Mouse (Mus musculus): ENCODE results near the gene C130026I21Rik. TPM values are rescaled to one million over a fixed set of nuclear protein-coding genes. Genes with fewer than 3 reads are reported as not detected.
"Not testable (repeated sequence)": the region's sequence is repeated elsewhere in the genome, so short reads cannot be mapped to it uniquely, and the experiment has no call there.

The C130026I21Rik gene
- polyA plus RNA-seq, 1 experiment from 2014 or later = 0.33 TPM

GRCm38 (mm10) chr1:85111572-85111971, 158.8 kb downstream of the C130026I21Rik start:
- not testable (repeated sequence) for DNase-seq (ENCODE audit: low spot score)

GRCm38 (mm10) chr1:85110876-85111275, 159.5 kb downstream of the C130026I21Rik start:
- not testable (repeated sequence) for DNase-seq (ENCODE audit: low spot score); H3K27ac ChIP-seq; H3K27me3 ChIP-seq (ENCODE audit: control insufficient read depth, insufficient read depth, low read length); H3K4me1 ChIP-seq (replicated peaks; ENCODE audit: control insufficient read depth, insufficient read depth, low read length); H3K9me3 ChIP-seq (ENCODE audit: control insufficient read depth, low read length); H3K4me3 ChIP-seq (replicated peaks; ENCODE audit: low read length); H3K9ac ChIP-seq; H3K36me3 ChIP-seq (replicated peaks; ENCODE audit: control insufficient read depth, insufficient read depth); H3K4me2 ChIP-seq (replicated peaks); ATAC-seq (ENCODE audit: low FRiP score)
- WGBS = 79% methylated on average over 2 of the region's 3 CpGs

More at GRCm38 (mm10) chr1:85111572-85111971, 158.8 kb downstream of the C130026I21Rik start:
- 72% methylated on average over 9 of the region's 10 CpGs for WGBS
- H3K36me3 ChIP-seq (replicated peaks; ENCODE audit: control insufficient read depth, insufficient read depth); H3K9ac ChIP-seq; H3K4me2 ChIP-seq (replicated peaks); H3K9me3 ChIP-seq (ENCODE audit: control insufficient read depth, low read length); H3K27me3 ChIP-seq (ENCODE audit: control insufficient read depth, insufficient read depth, low read length); ATAC-seq (ENCODE audit: low FRiP score); H3K4me1 ChIP-seq (replicated peaks; ENCODE audit: control insufficient read depth, insufficient read depth, low read length); H3K4me3 ChIP-seq (replicated peaks; ENCODE audit: low read length); H3K27ac ChIP-seq: not testable (repeated sequence)

DNA sequence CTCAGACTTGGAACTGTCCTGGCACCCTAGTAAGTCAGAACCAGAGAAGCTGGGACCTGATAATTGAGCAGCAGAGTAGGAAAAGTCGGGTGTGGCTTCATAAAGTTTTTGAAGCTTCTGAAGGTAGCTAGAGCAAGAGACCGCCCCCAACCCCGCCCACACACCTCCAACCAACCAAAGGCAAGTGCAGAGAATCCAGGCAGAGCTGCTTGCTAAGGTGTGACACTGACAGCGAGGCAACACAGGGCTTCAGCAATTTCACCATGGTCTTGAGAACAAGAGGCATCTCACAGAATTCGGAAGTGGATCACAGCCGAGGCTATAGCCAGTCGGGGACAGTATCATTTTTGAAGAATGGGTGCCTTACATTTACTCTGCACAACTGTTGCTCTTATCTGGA, 160.6 kb downstream of the C130026I21Rik start, which contains the start of gene A530032D15Rik:
TSS of gene A530032D15Rik (minus strand) at position 101 of the 400 bp plus-strand sequence.
- not testable (repeated sequence) for ATAC-seq (ENCODE audit: low FRiP score); H3K9ac ChIP-seq; H3K4me2 ChIP-seq (replicated peaks); H3K27me3 ChIP-seq (ENCODE audit: control insufficient read depth, insufficient read depth, low read length); H3K4me3 ChIP-seq (replicated peaks; ENCODE audit: low read length); DNase-seq (ENCODE audit: low spot score); H3K9me3 ChIP-seq (ENCODE audit: control insufficient read depth, low read length); H3K27ac ChIP-seq; H3K4me1 ChIP-seq (replicated peaks; ENCODE audit: control insufficient read depth, insufficient read depth, low read length); H3K36me3 ChIP-seq (replicated peaks; ENCODE audit: control insufficient read depth, insufficient read depth)
- 100% methylated on average over 1 of the region's 7 CpGs for WGBS

- not testable (repeated sequence) for H3K9ac ChIP-seq; ATAC-seq (ENCODE audit: low FRiP score); H3K4me3 ChIP-seq (replicated peaks; ENCODE audit: low read length); DNase-seq (ENCODE audit: low spot score); H3K4me1 ChIP-seq (replicated peaks; ENCODE audit: control insufficient read depth, insufficient read depth, low read length); H3K4me2 ChIP-seq (replicated peaks); H3K9me3 ChIP-seq (ENCODE audit: control insufficient read depth, low read length); H3K36me3 ChIP-seq (replicated peaks; ENCODE audit: control insufficient read depth, insufficient read depth); H3K27me3 ChIP-seq (ENCODE audit: control insufficient read depth, insufficient read depth, low read length); H3K27ac ChIP-seq
- 74% methylated on average over 5 of the region's 6 CpGs for WGBS
These were observed 164.4 kb downstream of the C130026I21Rik start for GRCm38 (mm10) chr1:85106013-85106412.

DNA sequence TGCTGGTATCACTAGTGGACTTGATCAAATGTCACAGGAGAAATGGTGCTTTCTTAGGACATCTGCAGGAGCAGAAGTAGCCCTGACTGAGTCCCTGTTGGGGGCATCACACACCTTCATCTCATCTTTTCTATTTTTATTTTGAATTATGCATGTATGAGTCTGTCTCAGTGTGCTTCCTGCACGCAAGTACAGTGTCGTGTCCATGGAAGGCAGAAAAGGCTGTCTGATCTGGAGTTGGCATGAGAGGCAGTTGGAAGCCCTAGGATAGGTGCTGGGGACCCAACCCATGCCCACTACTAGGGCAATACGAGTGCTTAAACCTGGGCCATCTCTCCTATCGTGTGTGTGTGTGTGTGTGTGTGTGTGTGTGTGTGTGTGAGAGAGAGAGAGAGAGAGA, 165.0 kb downstream of the C130026I21Rik start:
- 82% methylated on average over 4 of the region's 4 CpGs for WGBS
- H3K27ac ChIP-seq = not testable (repeated sequence)

GRCm38 (mm10) chr1:85101754-85102153, 168.6 kb downstream of the C130026I21Rik start:
- not testable (repeated sequence) for H3K27me3 ChIP-seq (ENCODE audit: control insufficient read depth, insufficient read depth, low read length); DNase-seq (ENCODE audit: low spot score); H3K36me3 ChIP-seq (replicated peaks; ENCODE audit: control insufficient read depth, insufficient read depth); H3K9ac ChIP-seq; H3K27ac ChIP-seq; H3K9me3 ChIP-seq (ENCODE audit: control insufficient read depth, low read length); H3K4me2 ChIP-seq (replicated peaks); ATAC-seq (ENCODE audit: low FRiP score); H3K4me3 ChIP-seq (replicated peaks; ENCODE audit: low read length); H3K4me1 ChIP-seq (replicated peaks; ENCODE audit: control insufficient read depth, insufficient read depth, low read length)
- WGBS = 90% methylated on average over 4 of the region's 4 CpGs

More for the DNA sequence above, 165.0 kb downstream of the C130026I21Rik start:
- not testable (repeated sequence) for H3K4me3 ChIP-seq (replicated peaks; ENCODE audit: low read length); H3K4me2 ChIP-seq (replicated peaks); H3K4me1 ChIP-seq (replicated peaks; ENCODE audit: control insufficient read depth, insufficient read depth, low read length); ATAC-seq (ENCODE audit: low FRiP score); H3K9me3 ChIP-seq (ENCODE audit: control insufficient read depth, low read length); H3K36me3 ChIP-seq (replicated peaks; ENCODE audit: control insufficient read depth, insufficient read depth); H3K9ac ChIP-seq; H3K27me3 ChIP-seq (ENCODE audit: control insufficient read depth, insufficient read depth, low read length); DNase-seq (ENCODE audit: low spot score)

DNA sequence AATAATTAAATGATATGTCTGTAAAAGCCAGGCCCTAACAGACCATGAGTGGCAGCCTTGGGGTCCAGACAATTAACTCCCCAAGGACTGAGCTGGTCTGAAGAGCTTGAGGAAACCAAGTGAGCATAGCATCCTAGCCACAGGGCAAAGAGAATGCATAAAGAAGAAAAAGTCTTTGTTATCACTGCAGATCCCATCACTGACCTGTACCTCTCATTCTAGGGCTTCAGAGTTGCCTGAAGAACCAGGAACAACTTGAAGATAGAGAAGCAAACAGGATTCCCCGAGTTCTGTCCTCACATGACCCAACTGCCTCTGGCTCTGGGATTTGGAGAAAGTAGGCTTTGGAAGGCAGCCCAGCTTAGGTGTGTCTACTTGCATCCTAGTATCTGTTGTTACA, 170.5 kb downstream of the C130026I21Rik start, which contains the start of gene Gm10553:
TSS of gene Gm10553 (plus strand) at position 301 of the 400 bp plus-strand sequence.
- not testable (repeated sequence) for ATAC-seq (ENCODE audit: low FRiP score); DNase-seq (ENCODE audit: low spot score)

DNA sequence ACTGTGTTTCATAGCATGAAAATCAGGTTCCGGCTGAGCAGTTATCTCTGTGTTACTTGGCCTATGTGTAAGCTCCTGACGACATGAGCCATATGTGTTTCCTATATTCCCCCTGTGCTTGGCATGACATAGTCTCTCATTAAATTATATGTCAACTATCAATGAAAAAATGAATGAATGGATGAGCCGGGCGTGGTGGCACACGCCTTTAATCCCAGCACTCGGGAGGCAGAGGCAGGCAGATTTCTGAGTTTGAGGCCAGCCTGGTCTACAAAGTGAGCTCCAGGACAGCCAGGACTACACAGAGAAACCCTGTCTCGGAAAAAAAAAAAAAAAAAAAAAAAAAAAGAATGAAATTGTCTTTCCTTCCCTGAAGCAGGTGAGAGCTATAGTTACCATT, 171.3 kb downstream of the C130026I21Rik start:
- 86% methylated on average over 5 of the region's 7 CpGs for WGBS

More for the DNA sequence above, 170.5 kb downstream of the C130026I21Rik start, which contains the start of gene Gm10553:
- H3K9me3 ChIP-seq (ENCODE audit: control insufficient read depth, low read length); H3K4me2 ChIP-seq (replicated peaks); H3K27me3 ChIP-seq (ENCODE audit: control insufficient read depth, insufficient read depth, low read length); H3K9ac ChIP-seq; H3K4me1 ChIP-seq (replicated peaks; ENCODE audit: control insufficient read depth, insufficient read depth, low read length); H3K4me3 ChIP-seq (replicated peaks; ENCODE audit: low read length); H3K27ac ChIP-seq; H3K36me3 ChIP-seq (replicated peaks; ENCODE audit: control insufficient read depth, insufficient read depth): not testable (repeated sequence)
- WGBS = 79% methylated on average over 1 of the region's 1 CpGs

GRCm38 (mm10) chr1:85093011-85093572, 177.3 kb downstream of the C130026I21Rik start:
- 85% methylated on average over 6 of the region's 7 CpGs for WGBS
- not testable (repeated sequence) for H3K4me3 ChIP-seq (replicated peaks; ENCODE audit: low read length); H3K36me3 ChIP-seq (replicated peaks; ENCODE audit: control insufficient read depth, insufficient read depth); H3K27me3 ChIP-seq (ENCODE audit: control insufficient read depth, insufficient read depth, low read length); ATAC-seq (ENCODE audit: low FRiP score); DNase-seq (ENCODE audit: low spot score); H3K4me2 ChIP-seq (replicated peaks); H3K9me3 ChIP-seq (ENCODE audit: control insufficient read depth, low read length); H3K9ac ChIP-seq; H3K27ac ChIP-seq; H3K4me1 ChIP-seq (replicated peaks; ENCODE audit: control insufficient read depth, insufficient read depth, low read length)

More for the DNA sequence above, 171.3 kb downstream of the C130026I21Rik start:
- not testable (repeated sequence) for H3K4me2 ChIP-seq (replicated peaks); ATAC-seq (ENCODE audit: low FRiP score); H3K9ac ChIP-seq; H3K4me3 ChIP-seq (replicated peaks; ENCODE audit: low read length); DNase-seq (ENCODE audit: low spot score); H3K9me3 ChIP-seq (ENCODE audit: control insufficient read depth, low read length); H3K36me3 ChIP-seq (replicated peaks; ENCODE audit: control insufficient read depth, insufficient read depth); H3K4me1 ChIP-seq (replicated peaks; ENCODE audit: control insufficient read depth, insufficient read depth, low read length); H3K27ac ChIP-seq; H3K27me3 ChIP-seq (ENCODE audit: control insufficient read depth, insufficient read depth, low read length)

Data from hindbrain, embryonic 14.5 days (tissue).